Mouse (Mus musculus): ENCODE measurements around the gene Tas2r143. TPM values are rescaled to one million over a fixed set of nuclear protein-coding genes. Genes with fewer than 3 reads are reported as not detected.

The Tas2r143 gene
- total and polyA plus RNA-seq, 2 experiments from 2014 or later, result not detected

GRCm38 (mm10) chr6:42365215-42365614 is 34.8 kb upstream of the Tas2r143 start:
- H3K36me3 ChIP-seq (ENCODE audit: insufficient read depth), result peaks cover 12% of the 10 kb centered on the region; the same call in 1 of the 2 replicates
- no peak overlapping the region for H3K4me2 ChIP-seq (ENCODE audit: low read depth)
- no peak overlapping the region for H3K9ac ChIP-seq
- no peaks in the 10 kb centered on the region for H3K4me1 ChIP-seq (ENCODE audit: insufficient read depth)
- ATAC-seq (no peak), DNase-seq (no peak)
- no peak for TF ChIP-seq CTCF (IDR thresholded peaks at IDR 0.05; ENCODE audit: low read depth)
- no peak overlapping the region for H3K27ac ChIP-seq (ENCODE audit: low read depth, low read length)
- WGBS, result 95% methylated on average over 6 of the region's 6 CpGs
- H3K27me3 ChIP-seq (ENCODE audit: insufficient read depth, low read length), result no peaks in the 10 kb centered on the region
- H3K9me3 ChIP-seq (ENCODE audit: low read length), result no peaks in the 10 kb centered on the region
- H3K4me3 ChIP-seq (ENCODE audit: low read depth, low read length), result no peak overlapping the region

GRCm38 (mm10) chr6:42369870-42370269 is 30.2 kb upstream of the Tas2r143 start:
- no peaks in the 10 kb centered on the region for H3K36me3 ChIP-seq (ENCODE audit: insufficient read depth)
- TF ChIP-seq CTCF (IDR thresholded peaks at IDR 0.05; ENCODE audit: low read depth), result no peak
- 0 out of 2 replicates have a peak, but pooled peaks cover 7% of the 10 kb centered on the region for H3K4me1 ChIP-seq (ENCODE audit: insufficient read depth)
- no peaks in the 10 kb centered on the region for H3K9me3 ChIP-seq (ENCODE audit: low read length)
- no peak overlapping the region for H3K9ac ChIP-seq
- H3K4me3 ChIP-seq (ENCODE audit: low read depth, low read length), result no peak overlapping the region
- no peak for ATAC-seq
- no peaks in the 10 kb centered on the region for H3K27me3 ChIP-seq (ENCODE audit: insufficient read depth, low read length)
- H3K4me2 ChIP-seq (ENCODE audit: low read depth), result no peak overlapping the region
- no peak for DNase-seq
- WGBS, result under 1% methylated on average over 3 of the region's 3 CpGs
- H3K27ac ChIP-seq (ENCODE audit: low read depth, low read length), result no peak overlapping the region

GRCm38 (mm10) chr6:42370630-42371363 is 29.2 kb upstream of the Tas2r143 start:
- no peaks in the 10 kb centered on the region for H3K27me3 ChIP-seq (ENCODE audit: insufficient read depth, low read length)
- H3K27ac ChIP-seq (ENCODE audit: low read depth, low read length), result no peak overlapping the region
- ATAC-seq (no peak), DNase-seq (no peak)
- H3K4me2 ChIP-seq (ENCODE audit: low read depth), result no peak overlapping the region
- no peak for TF ChIP-seq CTCF (IDR thresholded peaks at IDR 0.05; ENCODE audit: low read depth)
- no peak overlapping the region for H3K9ac ChIP-seq
- no peak overlapping the region for H3K4me3 ChIP-seq (ENCODE audit: low read depth, low read length)
- 0 out of 2 replicates have a peak, but pooled peaks cover 7% of the 10 kb centered on the region for H3K4me1 ChIP-seq (ENCODE audit: insufficient read depth)
- 34% methylated on average over 4 of the region's 4 CpGs for WGBS
- H3K9me3 ChIP-seq (ENCODE audit: low read length), result no peaks in the 10 kb centered on the region
- no peaks in the 10 kb centered on the region for H3K36me3 ChIP-seq (ENCODE audit: insufficient read depth)

GRCm38 (mm10) chr6:42372001-42372400 is 28.0 kb upstream of the Tas2r143 start:
- Histone ChIP-seq H3K27me3 (ENCODE audit: insufficient read depth, low read length) (no peaks in the 10 kb centered on the region), H3K27ac (ENCODE audit: low read depth, low read length) (no peak overlapping the region), H3K4me1 (ENCODE audit: insufficient read depth) (0 out of 2 replicates have a peak, but pooled peaks cover 7% of the 10 kb centered on the region), H3K4me2 (ENCODE audit: low read depth) (no peak overlapping the region), H3K9ac (no peak overlapping the region), H3K4me3 (ENCODE audit: low read depth, low read length) (no peak overlapping the region), H3K9me3 (ENCODE audit: low read length) (no peaks in the 10 kb centered on the region), H3K36me3 (ENCODE audit: insufficient read depth) (no peaks in the 10 kb centered on the region)
- ATAC-seq, result no peak
- TF ChIP-seq CTCF (IDR thresholded peaks at IDR 0.05; ENCODE audit: low read depth), result no peak
- no peak for DNase-seq
- WGBS, result 11% methylated on average over 3 of the region's 3 CpGs

- Histone ChIP-seq H3K4me1 (ENCODE audit: insufficient read depth) (0 out of 2 replicates have a peak, but pooled peaks cover 7% of the 10 kb centered on the region), H3K27me3 (ENCODE audit: insufficient read depth, low read length) (no peaks in the 10 kb centered on the region), H3K4me3 (ENCODE audit: low read depth, low read length) (no peak overlapping the region), H3K36me3 (ENCODE audit: insufficient read depth) (no peaks in the 10 kb centered on the region), H3K27ac (ENCODE audit: low read depth, low read length) (no peak overlapping the region), H3K9me3 (ENCODE audit: low read length) (no peaks in the 10 kb centered on the region), H3K9ac (no peak overlapping the region), H3K4me2 (ENCODE audit: low read depth) (no peak overlapping the region; the same call in 1 of the 2 replicates)
- DNase-seq (no peak), ATAC-seq (no peak)
- 30% methylated on average over 9 of the region's 9 CpGs for WGBS
- no peak for TF ChIP-seq CTCF (IDR thresholded peaks at IDR 0.05; ENCODE audit: low read depth)
Measured at GRCm38 (mm10) chr6:42372421-42372815, 27.6 kb upstream of the Tas2r143 start.

GRCm38 (mm10) chr6:42372816-42373547 is 27.1 kb upstream of the Tas2r143 start, which contains the start of gene Epha1:
Gene Epha1, minus strand, starts transcription at chr6:42373268.
- DNase-seq, result peak; percentile 79
- TF ChIP-seq CTCF (IDR thresholded peaks at IDR 0.05; ENCODE audit: low read depth), result peak; percentile 63
- 2% methylated on average over 35 of the region's 36 CpGs for WGBS
- no peaks in the 10 kb centered on the region for H3K9me3 ChIP-seq (ENCODE audit: low read length)
- peak within 1 kb of the TSS; percentile 89 for H3K4me2 ChIP-seq (ENCODE audit: low read depth)
- H3K4me1 ChIP-seq (ENCODE audit: insufficient read depth), result 0 out of 2 replicates have a peak, but pooled peaks cover 7% of the 10 kb centered on the region
- no peak within 1 kb of the TSS for H3K27ac ChIP-seq (ENCODE audit: low read depth, low read length)
- peak within 1 kb of the TSS; percentile 40 for H3K4me3 ChIP-seq (ENCODE audit: low read depth, low read length)
- no peaks in the 10 kb centered on the region for H3K36me3 ChIP-seq (ENCODE audit: insufficient read depth)
- no peaks in the 10 kb centered on the region for H3K27me3 ChIP-seq (ENCODE audit: insufficient read depth, low read length)
- H3K9ac ChIP-seq, result peak within 1 kb of the TSS; percentile 28; the same call in 1 of the 2 replicates
- ATAC-seq, result peak; percentile 66
